Mouse (Mus musculus): ENCODE measurements at regions not wholly inside any gene's neighbourhood (a gene's known extent, or its start where the extent isn't known, plus 50 kb on each side); places are given as distances from the start of the nearest gene placed in this dataset.
A peak's percentile ranks its signal among the peaks of the same experiment; 100 is the strongest.
"Not testable (repeated sequence)": the region's sequence is repeated elsewhere in the genome, so short reads cannot be mapped to it uniquely, and the experiment has no call there.

DNA sequence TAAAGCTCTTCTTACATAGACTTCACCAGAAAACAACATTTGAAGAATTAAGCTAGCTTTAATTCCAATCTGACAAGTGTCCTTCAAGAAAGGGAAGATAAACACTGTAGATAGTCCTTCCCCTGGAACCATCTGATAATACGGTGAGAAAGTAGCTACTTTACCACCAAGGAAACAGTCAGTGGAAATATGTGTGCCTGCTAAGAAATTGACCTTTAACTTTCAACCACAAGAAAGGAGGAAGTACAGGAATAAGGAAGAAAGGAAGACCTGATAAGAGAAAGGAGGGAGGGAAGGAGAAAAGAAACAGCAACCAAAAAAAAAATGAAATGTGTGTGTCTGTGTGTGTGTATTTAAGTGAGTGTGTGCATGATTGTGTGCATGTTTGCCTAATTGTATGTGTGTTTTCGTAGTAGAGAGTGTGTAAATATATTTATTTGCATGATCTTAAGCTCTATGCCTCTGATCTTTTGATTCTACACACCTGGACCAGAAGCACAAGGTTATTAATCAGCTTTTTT, 831.3 kb downstream of the Pla2g4a start:
- no peak for DNase-seq

GRCm38 (mm10) chr1:149129138-149129537, 832.0 kb downstream of the Pla2g4a start:
- no peak for DNase-seq

DNA sequence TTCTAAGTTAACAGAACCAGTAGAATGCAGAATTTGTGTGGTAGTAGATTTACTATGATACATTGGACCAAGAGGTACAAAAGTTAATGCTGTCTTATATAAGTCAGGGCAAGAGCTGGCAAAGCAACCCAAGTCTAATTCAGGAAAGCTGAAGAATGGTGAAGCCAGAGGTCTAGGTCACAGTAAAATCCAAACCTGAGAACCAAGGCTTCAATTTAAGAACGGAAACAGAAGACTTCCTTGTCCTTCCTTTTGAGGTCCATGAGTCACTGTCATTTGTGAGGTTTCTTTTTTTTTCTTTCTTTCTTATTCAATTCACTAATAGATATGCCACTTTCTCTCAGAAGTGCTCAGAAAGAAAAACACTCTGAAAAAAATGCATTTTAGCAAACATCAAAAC, 833.4 kb downstream of the Pla2g4a start:
- DNase-seq: peak; percentile 3

- no peak for DNase-seq
These were observed 857.7 kb downstream of the Pla2g4a start for GRCm38 (mm10) chr1:149103396-149103795.

- DNase-seq: no peak
These were observed 863.7 kb downstream of the Pla2g4a start for GRCm38 (mm10) chr1:149097426-149097825.

DNA sequence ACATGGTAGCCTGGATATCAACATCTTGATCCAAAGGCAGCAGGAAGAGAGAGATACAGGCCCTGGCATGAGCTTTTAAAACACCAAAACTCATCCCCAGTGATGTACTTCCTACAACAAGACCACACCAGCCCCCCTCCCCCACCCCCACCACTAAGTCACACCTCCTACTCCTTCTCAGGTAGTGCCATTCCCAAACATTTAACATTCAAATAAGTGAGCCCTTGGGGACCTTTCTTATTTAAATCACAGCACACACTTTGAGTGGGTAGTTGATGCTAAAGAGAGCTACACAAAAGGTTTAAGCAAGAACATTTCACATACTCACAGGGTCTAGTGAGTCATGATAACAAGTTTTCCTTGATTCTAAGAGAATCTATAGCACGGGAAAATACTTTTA, 886.4 kb downstream of the Pla2g4a start:
- DNase-seq: no peak

- DNase-seq: no peak
These were observed 891.5 kb downstream of the Pla2g4a start for GRCm38 (mm10) chr1:149069570-149069969.

- DNase-seq: not testable (repeated sequence)
These were observed 898.1 kb downstream of the Pla2g4a start for GRCm38 (mm10) chr1:149063011-149063410.

GRCm38 (mm10) chr1:149038188-149038967, 922.7 kb downstream of the Pla2g4a start:
- no peak for DNase-seq

DNA sequence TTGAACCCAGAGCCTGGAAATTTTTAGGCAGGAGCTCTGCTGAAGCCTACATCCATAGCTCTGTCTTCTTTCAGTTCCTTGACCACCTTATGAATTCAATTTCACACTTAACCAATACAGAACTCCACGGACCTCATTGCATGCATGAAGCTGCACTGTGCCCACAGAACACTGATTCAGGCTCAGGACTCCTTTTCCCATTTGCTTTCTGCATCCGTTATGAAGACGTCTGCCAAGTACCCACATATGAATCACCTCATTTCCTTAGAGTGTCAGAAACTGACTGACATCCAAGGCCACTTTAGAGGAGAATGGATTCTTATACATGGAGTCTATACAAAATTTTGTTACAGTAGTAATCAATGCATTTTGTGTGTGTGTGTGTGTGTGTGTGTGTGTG, 932.8 kb downstream of the Pla2g4a start:
- no peak for DNase-seq

- DNase-seq: no peak
These were observed 939.4 kb downstream of the Pla2g4a start for GRCm38 (mm10) chr1:149021734-149022133.

GRCm38 (mm10) chr1:149021273-149021672, 939.8 kb downstream of the Pla2g4a start:
- no peak for DNase-seq

- no peak for DNase-seq
These were observed 946.5 kb downstream of the Pla2g4a start for GRCm38 (mm10) chr1:149014559-149014958.

- DNase-seq: no peak
These were observed 950.3 kb downstream of the Pla2g4a start for GRCm38 (mm10) chr1:149010767-149011166.

- DNase-seq: no peak
These were observed 961.0 kb downstream of the Pla2g4a start for GRCm38 (mm10) chr1:149000092-149000491.

DNA sequence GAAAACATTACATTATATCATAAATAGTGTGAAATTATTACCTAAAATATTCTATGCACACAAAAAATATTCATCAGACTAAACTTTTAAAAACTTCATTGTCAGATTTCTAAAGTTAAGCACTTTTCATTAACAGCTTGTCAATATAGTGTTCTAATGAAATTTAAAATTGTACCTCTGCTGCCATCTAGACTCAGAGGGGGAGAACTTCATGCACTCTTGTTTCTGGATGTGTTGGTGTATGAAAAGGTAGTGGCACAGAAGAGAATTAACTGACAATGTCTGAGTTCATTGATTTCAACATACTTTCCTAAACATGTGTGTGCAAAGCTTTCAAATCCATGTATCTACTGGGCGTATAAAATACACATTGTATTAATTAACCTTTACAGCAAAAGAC, 967.5 kb downstream of the Pla2g4a start:
- DNase-seq: peak; percentile 4

GRCm38 (mm10) chr1:148977377-148977776, 983.7 kb downstream of the Pla2g4a start:
- no peak for DNase-seq

- DNase-seq: no peak
These were observed 995.7 kb downstream of the Pla2g4a start for GRCm38 (mm10) chr1:148965358-148965757.

DNA sequence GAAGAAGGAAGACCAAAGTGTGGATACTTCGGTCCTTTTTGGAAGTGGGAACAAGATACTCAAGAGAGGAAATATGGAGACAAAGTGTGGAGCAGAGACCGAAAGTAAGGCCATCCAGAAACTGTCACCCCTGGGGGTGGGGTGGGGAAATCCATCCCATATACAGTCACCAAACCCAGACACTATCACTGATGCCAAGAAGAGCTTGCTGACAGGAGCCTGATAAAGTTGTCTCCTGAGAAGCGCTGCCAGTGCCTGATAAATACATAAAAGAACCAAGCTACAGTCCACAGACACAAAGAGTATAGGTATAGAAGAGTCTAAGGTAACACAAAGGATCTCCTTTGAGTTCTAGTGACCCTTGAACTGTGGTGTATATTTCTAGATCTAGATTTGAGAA, 1026.7 kb downstream of the Pla2g4a start:
- no peak for DNase-seq

GRCm38 (mm10) chr1:148924506-148924905, 1036.6 kb downstream of the Pla2g4a start:
- DNase-seq: no peak

DNA sequence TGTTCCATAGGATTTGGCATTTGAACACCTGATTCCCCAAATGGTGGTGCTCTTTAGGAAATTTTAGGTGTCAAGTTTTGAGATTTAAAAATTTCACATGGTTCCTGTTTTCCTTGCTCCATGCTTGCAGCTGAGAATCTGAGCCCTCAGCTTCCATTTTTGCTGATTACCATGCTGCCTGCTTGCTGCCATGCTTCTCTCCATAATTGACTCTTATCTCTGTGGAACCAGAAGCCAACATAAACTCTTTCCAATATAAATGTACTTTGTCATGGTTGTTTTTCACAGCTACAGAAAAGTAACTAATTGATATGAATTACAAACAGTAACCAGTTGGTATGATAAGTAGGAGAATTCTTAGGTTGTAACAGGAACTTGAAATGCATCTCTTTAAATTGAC, 1044.0 kb downstream of the Pla2g4a start:
- no peak for DNase-seq

- no peak for DNase-seq
These were observed 1048.3 kb downstream of the Pla2g4a start for GRCm38 (mm10) chr1:148912819-148913218.

DNA sequence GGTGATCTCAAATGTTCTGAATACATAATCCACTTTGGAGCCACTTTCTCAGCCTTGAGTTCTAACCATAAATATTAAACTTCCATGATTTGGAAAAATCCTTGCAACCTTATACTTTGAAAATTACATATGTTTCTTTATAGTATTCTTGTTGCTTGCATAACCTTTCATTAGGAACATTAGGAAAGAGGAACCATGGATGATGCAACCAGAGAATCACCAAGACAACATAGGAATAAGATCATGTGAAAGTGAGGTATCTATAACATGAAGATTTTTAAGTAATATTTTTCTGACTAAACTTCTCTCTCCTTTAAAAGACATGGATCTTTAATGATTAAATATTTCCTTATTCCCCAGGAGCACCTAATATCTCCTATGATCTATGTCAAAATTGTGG, 1057.0 kb downstream of the Pla2g4a start:
- DNase-seq: no peak

DNA sequence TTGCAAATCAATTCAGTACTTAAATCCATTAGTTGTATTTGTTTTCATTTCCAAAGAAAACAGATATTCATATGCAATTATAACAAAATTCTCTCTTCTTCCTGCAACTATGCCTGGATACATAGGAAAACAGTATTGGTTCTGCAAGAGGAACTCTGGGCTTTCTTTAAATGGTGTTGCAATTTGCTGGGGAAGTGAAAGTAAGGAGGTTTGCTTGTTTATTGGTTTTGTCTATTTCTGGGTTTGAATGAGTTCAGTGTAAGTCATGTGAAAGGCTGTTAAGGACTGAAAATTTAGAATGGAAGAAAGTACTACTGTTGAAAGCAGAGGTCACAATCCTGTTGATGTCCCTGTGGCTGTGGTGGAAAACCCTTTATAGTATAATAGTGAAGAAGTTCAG, 1058.0 kb downstream of the Pla2g4a start:
- peak; percentile 1 for DNase-seq
